Mouse (Mus musculus) hindbrain, embryonic 12.5 days (tissue): ENCODE measurements at regions not wholly inside any gene's neighbourhood (a gene's known extent, or its start where the extent isn't known, plus 50 kb on each side); places are given as distances from the start of the nearest gene placed in this dataset.

Experiments
- ATAC-seq: fragments of 200-750 bp; cut with Nextera tagmentation; 2 replicates; pipeline ENCODE4 v1.8.0; 2017; ENCODE audit warnings: moderate TSS enrichment; ENCODE audit not compliant: low FRiP score
- H3K27ac ChIP-seq: fragments of 300-500 bp; sonication (generic); 2 replicates; pipeline ENCODE4 v1.5.1; 2016; ENCODE audit warnings: mild to moderate bottlenecking
- H3K27me3 ChIP-seq: fragments of 300-500 bp; sonication (generic); 2 replicates; pipeline ENCODE4 v1.6.1; 2016; ENCODE audit warnings: mild to moderate bottlenecking
- H3K36me3 ChIP-seq: fragments of 300-500 bp; sonication (generic); 2 replicates; pipeline ENCODE4 v1.6.1; 2016; ENCODE audit warnings: mild to moderate bottlenecking
- H3K4me1 ChIP-seq: fragments of 300-500 bp; sonication (generic); 2 replicates; pipeline ENCODE4 v1.6.1; 2016
- H3K4me2 ChIP-seq: fragments of 300-500 bp; sonication (generic); replicated peaks from 2 replicates; pipeline ENCODE4 v1.6.1; 2016; ENCODE audit warnings: mild to moderate bottlenecking
- H3K4me3 ChIP-seq: fragments of 300-500 bp; sonication (generic); 2 replicates; pipeline ENCODE4 v1.5.1; 2016; ENCODE audit warnings: mild to moderate bottlenecking
- H3K9ac ChIP-seq: fragments of 300-500 bp; sonication (generic); 2 replicates; pipeline ENCODE4 v1.6.1; 2016; ENCODE audit warnings: mild to moderate bottlenecking, moderate library complexity
- H3K9me3 ChIP-seq: fragments of 300-500 bp; sonication (generic); replicated peaks from 2 replicates; pipeline ENCODE4 v1.6.1; 2016; ENCODE audit warnings: mild to moderate bottlenecking
- WGBS: fragments of 180-500 bp; shearing (Covaris S2); methylation state at CpG from one replicate; pipeline ENCODE4 v1.1.7; 2016; 5-methylcytosine and 5-hydroxymethylcytosine counted together

GRCm38 (mm10) chr17:84082571-84082970 is 105.2 kb downstream of the Zfp36l2 start:
- Histone ChIP-seq H3K9ac (no peak overlapping the region), H3K4me1 (peaks cover 34% of the 10 kb centered on the region), H3K36me3 (no peaks in the 10 kb centered on the region), H3K4me2 (no peak overlapping the region), H3K9me3 (no peaks in the 10 kb centered on the region), H3K27me3 (no peaks in the 10 kb centered on the region), H3K27ac (0 out of 2 replicates have a peak overlapping the region, but pooled peaks have one; percentile 52), H3K4me3 (no peak overlapping the region)
- ATAC-seq, result no peak
- 94% methylated on average over 5 of the region's 5 CpGs for WGBS

GRCm38 (mm10) chr17:84081751-84082352 is 105.9 kb downstream of the Zfp36l2 start:
- H3K27me3 ChIP-seq, result no peaks in the 10 kb centered on the region
- ATAC-seq, result peak; percentile 71
- WGBS, result 36% methylated on average over 8 of the region's 8 CpGs

GRCm38 (mm10) chr17:84075081-84075938 is 112.4 kb downstream of the Zfp36l2 start:
- no peak overlapping the region for H3K4me2 ChIP-seq
- 81% methylated on average over 3 of the region's 3 CpGs for WGBS

More at GRCm38 (mm10) chr17:84081751-84082352, 105.9 kb downstream of the Zfp36l2 start:
- Histone ChIP-seq H3K4me1 (peaks cover 34% of the 10 kb centered on the region), H3K27ac (peak overlapping the region; percentile 52; the same call in 1 of the 2 replicates), H3K4me2 (no peak overlapping the region), H3K9me3 (no peaks in the 10 kb centered on the region), H3K4me3 (no peak overlapping the region), H3K9ac (no peak overlapping the region), H3K36me3 (no peaks in the 10 kb centered on the region)

GRCm38 (mm10) chr17:84074000-84074782 is 113.6 kb downstream of the Zfp36l2 start:
- Histone ChIP-seq H3K27me3 (no peaks in the 10 kb centered on the region), H3K9me3 (no peaks in the 10 kb centered on the region), H3K27ac (no peak overlapping the region), H3K4me3 (no peak overlapping the region), H3K36me3 (no peaks in the 10 kb centered on the region), H3K9ac (no peak overlapping the region), H3K4me2 (no peak overlapping the region), H3K4me1 (no peaks in the 10 kb centered on the region)
- ATAC-seq, result no peak
- 80% methylated on average over 10 of the region's 10 CpGs for whole genome bisulfite sequencing

More at GRCm38 (mm10) chr17:84075081-84075938, 112.4 kb downstream of the Zfp36l2 start:
- H3K4me1 ChIP-seq, result no peaks in the 10 kb centered on the region
- no peak overlapping the region for H3K9ac ChIP-seq
- H3K4me3 ChIP-seq, result no peak overlapping the region
- ATAC-seq, result no peak
- no peaks in the 10 kb centered on the region for H3K36me3 ChIP-seq
- no peaks in the 10 kb centered on the region for H3K9me3 ChIP-seq
- no peaks in the 10 kb centered on the region for H3K27me3 ChIP-seq
- H3K27ac ChIP-seq, result no peak overlapping the region

- H3K4me3 ChIP-seq, result no peak overlapping the region
- no peaks in the 10 kb centered on the region for H3K9me3 ChIP-seq
- H3K4me1 ChIP-seq, result no peaks in the 10 kb centered on the region
- no peaks in the 10 kb centered on the region for H3K27me3 ChIP-seq
- H3K36me3 ChIP-seq, result no peaks in the 10 kb centered on the region
- ATAC-seq, result no peak
- H3K9ac ChIP-seq, result no peak overlapping the region
- 52% methylated on average over 4 of the region's 4 CpGs for WGBS
- no peak overlapping the region for H3K4me2 ChIP-seq
- H3K27ac ChIP-seq, result no peak overlapping the region
Measured at GRCm38 (mm10) chr17:84072426-84073030, 115.2 kb downstream of the Zfp36l2 start.

GRCm38 (mm10) chr17:84071855-84072254 is 115.9 kb downstream of the Zfp36l2 start:
- Histone ChIP-seq H3K36me3 (no peaks in the 10 kb centered on the region), H3K9ac (no peak overlapping the region), H3K4me1 (no peaks in the 10 kb centered on the region), H3K4me3 (no peak overlapping the region), H3K27ac (no peak overlapping the region), H3K4me2 (no peak overlapping the region), H3K9me3 (no peaks in the 10 kb centered on the region), H3K27me3 (no peaks in the 10 kb centered on the region)
- no peak for ATAC-seq
- 85% methylated on average over 2 of the region's 2 CpGs for WGBS

GRCm38 (mm10) chr17:84070596-84070995 is 117.2 kb downstream of the Zfp36l2 start:
- Histone ChIP-seq H3K27me3 (no peaks in the 10 kb centered on the region; the same call in 1 of the 2 replicates), H3K9ac (no peak overlapping the region), H3K36me3 (no peaks in the 10 kb centered on the region), H3K4me2 (no peak overlapping the region), H3K4me1 (no peaks in the 10 kb centered on the region), H3K4me3 (no peak overlapping the region), H3K27ac (no peak overlapping the region), H3K9me3 (no peaks in the 10 kb centered on the region)
- no peak for ATAC-seq
- 73% methylated on average over 3 of the region's 3 CpGs for WGBS

- ATAC-seq, result no peak
- no peak overlapping the region for H3K27ac ChIP-seq
- no peaks in the 10 kb centered on the region for H3K9me3 ChIP-seq
- H3K4me1 ChIP-seq, result peaks cover 4% of the 10 kb centered on the region
- H3K4me2 ChIP-seq, result no peak overlapping the region
- WGBS, result 47% methylated on average over 22 of the region's 26 CpGs
- H3K27me3 ChIP-seq, result no peaks in the 10 kb centered on the region; the same call in 1 of the 2 replicates
- no peaks in the 10 kb centered on the region for H3K36me3 ChIP-seq
- H3K9ac ChIP-seq, result no peak overlapping the region
- no peak overlapping the region for H3K4me3 ChIP-seq
Measured at GRCm38 (mm10) chr17:84067102-84067501, 120.6 kb downstream of the Zfp36l2 start.

GRCm38 (mm10) chr17:84063791-84064190 is 124.0 kb downstream of the Zfp36l2 start:
- H3K9me3 ChIP-seq, result no peaks in the 10 kb centered on the region
- H3K4me3 ChIP-seq, result no peak overlapping the region
- H3K27me3 ChIP-seq, result no peaks in the 10 kb centered on the region; the same call in 1 of the 2 replicates
- no peak overlapping the region for H3K4me2 ChIP-seq
- no peak overlapping the region for H3K27ac ChIP-seq
- H3K36me3 ChIP-seq, result no peaks in the 10 kb centered on the region
- no peak overlapping the region for H3K9ac ChIP-seq
- 38% methylated on average over 7 of the region's 7 CpGs for WGBS
- H3K4me1 ChIP-seq, result peaks cover 14% of the 10 kb centered on the region
- no peak for ATAC-seq

GRCm38 (mm10) chr17:84061621-84062020 is 126.1 kb downstream of the Zfp36l2 start:
- Histone ChIP-seq H3K36me3 (no peaks in the 10 kb centered on the region), H3K4me3 (no peak overlapping the region), H3K27ac (no peak overlapping the region), H3K9ac (no peak overlapping the region), H3K4me1 (peaks cover 23% of the 10 kb centered on the region), H3K9me3 (no peaks in the 10 kb centered on the region), H3K27me3 (no peaks in the 10 kb centered on the region; the same call in 1 of the 2 replicates), H3K4me2 (no peak overlapping the region)
- 90% methylated on average over 6 of the region's 6 CpGs for WGBS
- no peak for ATAC-seq

- Histone ChIP-seq H3K9me3 (no peaks in the 10 kb centered on the region), H3K9ac (no peak overlapping the region), H3K4me2 (no peak overlapping the region), H3K27me3 (no peaks in the 10 kb centered on the region), H3K27ac (no peak overlapping the region), H3K36me3 (no peaks in the 10 kb centered on the region), H3K4me3 (no peak overlapping the region), H3K4me1 (peaks cover 19% of the 10 kb centered on the region)
- 0 out of 2 replicates have a peak, but pooled peaks have one; percentile 14 for ATAC-seq
- WGBS, result 91% methylated on average over 4 of the region's 4 CpGs
Measured at GRCm38 (mm10) chr17:84056469-84056868, 131.3 kb downstream of the Zfp36l2 start.

GRCm38 (mm10) chr17:84052437-84052836 is 135.3 kb downstream of the Zfp36l2 start:
- H3K4me3 ChIP-seq, result no peak overlapping the region
- H3K36me3 ChIP-seq, result no peaks in the 10 kb centered on the region
- no peak for ATAC-seq
- no peaks in the 10 kb centered on the region for H3K9me3 ChIP-seq
- no peaks in the 10 kb centered on the region for H3K27me3 ChIP-seq
- H3K4me2 ChIP-seq, result no peak overlapping the region
- no peak overlapping the region for H3K9ac ChIP-seq
- no peak overlapping the region for H3K27ac ChIP-seq
- 0 out of 2 replicates have a peak, but pooled peaks cover 5% of the 10 kb centered on the region for H3K4me1 ChIP-seq
- WGBS, result 81% methylated on average over 8 of the region's 8 CpGs
